Mouse (Mus musculus) neural tube, embryonic 14.5 days (tissue): ENCODE data around the gene Hibch. TPM values are rescaled to one million over a fixed set of nuclear protein-coding genes. Genes with fewer than 3 reads are reported as not detected.
"Not testable (repeated sequence)": the region's sequence is repeated elsewhere in the genome, so short reads cannot be mapped to it uniquely, and the experiment has no call there.

ENCODE experiments used
- ATAC-seq: fragments of 200-750 bp; cut with Nextera tagmentation; 2 replicates; pipeline ENCODE4 v1.8.0; 2017; ENCODE audit warnings: low read depth, mild to moderate bottlenecking, moderate TSS enrichment, moderate library complexity
- H3K27ac ChIP-seq: fragments of 300-500 bp; sonication (generic); 2 replicates; pipeline ENCODE4 v1.5.1; 2014; ENCODE audit warnings: low read depth, mild to moderate bottlenecking, control low read depth, low read length, moderate library complexity, mixed read lengths
- H3K27me3 ChIP-seq: fragments of 300-500 bp; sonication (generic); 2 replicates; pipeline ENCODE4 v1.6.1; 2014; ENCODE audit warnings: low read length; ENCODE audit not compliant: control insufficient read depth, insufficient read depth
- H3K36me3 ChIP-seq: fragments of 300-500 bp; sonication (generic); 2 replicates; pipeline ENCODE4 v1.6.1; 2014; ENCODE audit warnings: low read length, mixed read lengths; ENCODE audit not compliant: control insufficient read depth, insufficient read depth
- H3K4me1 ChIP-seq: fragments of 300-500 bp; sonication (generic); 2 replicates; pipeline ENCODE4 v1.6.1; 2014; ENCODE audit warnings: low read length; ENCODE audit not compliant: control insufficient read depth, insufficient read depth
- H3K4me2 ChIP-seq: fragments of 300-500 bp; sonication (generic); 2 replicates; pipeline ENCODE4 v1.6.1; 2014; ENCODE audit warnings: mild to moderate bottlenecking, low read depth, low read length, control low read depth
- H3K4me3 ChIP-seq: fragments of 300-500 bp; sonication (generic); 2 replicates; pipeline ENCODE4 v1.5.1; 2014; ENCODE audit warnings: low read depth, low read length, control low read depth, mixed read lengths
- H3K9ac ChIP-seq: fragments of 300-500 bp; sonication (generic); replicated peaks from 2 replicates; pipeline ENCODE4 v1.6.1; 2014; ENCODE audit warnings: low read depth, mild to moderate bottlenecking, control low read depth, low read length, mixed read lengths
- H3K9me3 ChIP-seq: fragments of 300-500 bp; sonication (generic); 2 replicates; pipeline ENCODE4 v1.6.1; 2016; ENCODE audit warnings: low read length; ENCODE audit not compliant: control insufficient read depth
- WGBS: fragments of 180-500 bp; shearing (Covaris S2); extraction: QIAGEN DNeasy Blood & Tissue Kit; methylation state at CpG from one replicate; pipeline ENCODE4 v1.1.7; 2014; 5-methylcytosine and 5-hydroxymethylcytosine counted together
- polyA plus RNA-seq: library from polyadenylated mRNA; unstranded; fragments of >200 nt; fragmentation: Nextera tagmentation; extraction: Ambion mirVana; gene quantifications from 2 replicates; pipeline ENCODE4 v1.2.1, GENCODE M21; 2014

Gene Hibch
- polyA plus RNA-seq, 1 experiment from 2014 or later = 33.0 TPM

DNA sequence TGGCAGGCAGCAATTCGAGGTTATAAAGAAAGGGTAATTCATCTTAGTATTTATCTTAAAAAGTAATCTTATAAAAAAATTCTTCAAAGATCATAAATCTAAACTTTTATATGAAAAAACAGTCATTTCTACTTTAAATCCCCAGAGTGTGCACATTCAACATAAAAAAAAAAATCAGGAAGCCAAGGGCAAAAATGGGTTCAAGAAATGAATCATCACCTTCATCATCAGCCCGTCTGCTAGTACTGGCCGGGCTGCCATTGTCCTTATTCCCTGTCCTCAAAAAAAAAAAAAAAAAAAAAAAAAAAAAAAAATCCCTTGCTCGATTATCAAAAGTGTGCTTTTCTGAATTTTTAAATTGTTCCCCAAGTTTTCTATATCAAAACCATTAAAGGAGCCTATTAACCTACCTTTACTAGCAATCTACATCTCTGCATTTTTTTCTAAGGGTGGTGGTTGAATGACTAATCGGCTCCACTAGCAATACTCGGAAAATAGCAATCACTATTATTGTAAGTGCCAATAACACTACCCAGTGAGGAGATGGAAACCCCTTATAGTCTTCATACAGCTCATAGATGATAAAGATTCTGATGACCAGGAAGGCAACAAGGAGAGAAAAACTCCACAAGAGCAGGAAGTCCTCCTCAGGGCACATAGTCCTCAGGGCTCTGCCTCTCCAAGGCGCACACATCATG lies 11.3 kb downstream of the Hibch start:
- no peak overlapping the region for H3K4me3 ChIP-seq
- no peaks in the 10 kb centered on the region for H3K9me3 ChIP-seq
- 90% methylated on average over 7 of the region's 7 CpGs for WGBS
- no peak for ATAC-seq
- H3K36me3 ChIP-seq = no peaks in the 10 kb centered on the region
- no peak overlapping the region for H3K9ac ChIP-seq
- H3K4me2 ChIP-seq = no peak overlapping the region
- no peaks in the 10 kb centered on the region for H3K4me1 ChIP-seq
- H3K27me3 ChIP-seq = no peaks in the 10 kb centered on the region
- H3K27ac ChIP-seq = no peak overlapping the region

- H3K27me3 ChIP-seq = no peaks in the 10 kb centered on the region
- H3K4me2 ChIP-seq = no peak overlapping the region
- no peak overlapping the region for H3K27ac ChIP-seq
- no peak overlapping the region for H3K4me3 ChIP-seq
- H3K4me1 ChIP-seq = no peaks in the 10 kb centered on the region
- WGBS = 94% methylated on average over 1 of the region's 1 CpGs
- no peaks in the 10 kb centered on the region for H3K9me3 ChIP-seq
- ATAC-seq = no peak
- no peaks in the 10 kb centered on the region; the same call in 1 of the 2 replicates for H3K36me3 ChIP-seq
- H3K9ac ChIP-seq = no peak overlapping the region
These were observed 19.5 kb downstream of the Hibch start for GRCm38 (mm10) chr1:52864220-52864619.

GRCm38 (mm10) chr1:52866007-52866406 lies 21.3 kb downstream of the Hibch start:
- H3K4me3 ChIP-seq = no peak overlapping the region
- H3K27ac ChIP-seq = no peak overlapping the region
- H3K27me3 ChIP-seq = no peaks in the 10 kb centered on the region
- no peak overlapping the region for H3K9ac ChIP-seq
- ATAC-seq = no peak
- no peaks in the 10 kb centered on the region for H3K4me1 ChIP-seq
- no peaks in the 10 kb centered on the region for H3K9me3 ChIP-seq
- no peaks in the 10 kb centered on the region; the same call in 1 of the 2 replicates for H3K36me3 ChIP-seq
- no peak overlapping the region for H3K4me2 ChIP-seq
- 96% methylated on average over 3 of the region's 3 CpGs for WGBS

GRCm38 (mm10) chr1:52867876-52868275 lies 23.1 kb downstream of the Hibch start:
- WGBS = 94% methylated on average over 1 of the region's 1 CpGs
- Histone ChIP-seq H3K27me3 (no peaks in the 10 kb centered on the region), H3K27ac (no peak overlapping the region), H3K4me2 (no peak overlapping the region), H3K9me3 (no peaks in the 10 kb centered on the region), H3K36me3 (no peaks in the 10 kb centered on the region; the same call in 1 of the 2 replicates), H3K9ac (no peak overlapping the region), H3K4me1 (no peaks in the 10 kb centered on the region), H3K4me3 (no peak overlapping the region)
- no peak for ATAC-seq

- Histone ChIP-seq H3K4me3 (no peak overlapping the region), H3K4me1 (no peaks in the 10 kb centered on the region), H3K9me3 (no peaks in the 10 kb centered on the region), H3K36me3 (no peaks in the 10 kb centered on the region), H3K4me2 (no peak overlapping the region), H3K27me3 (no peaks in the 10 kb centered on the region), H3K9ac (no peak overlapping the region), H3K27ac (no peak overlapping the region)
- 80% methylated on average over 2 of the region's 2 CpGs for WGBS
- ATAC-seq = no peak
These were observed 39.5 kb downstream of the Hibch start for GRCm38 (mm10) chr1:52884208-52884607.

DNA sequence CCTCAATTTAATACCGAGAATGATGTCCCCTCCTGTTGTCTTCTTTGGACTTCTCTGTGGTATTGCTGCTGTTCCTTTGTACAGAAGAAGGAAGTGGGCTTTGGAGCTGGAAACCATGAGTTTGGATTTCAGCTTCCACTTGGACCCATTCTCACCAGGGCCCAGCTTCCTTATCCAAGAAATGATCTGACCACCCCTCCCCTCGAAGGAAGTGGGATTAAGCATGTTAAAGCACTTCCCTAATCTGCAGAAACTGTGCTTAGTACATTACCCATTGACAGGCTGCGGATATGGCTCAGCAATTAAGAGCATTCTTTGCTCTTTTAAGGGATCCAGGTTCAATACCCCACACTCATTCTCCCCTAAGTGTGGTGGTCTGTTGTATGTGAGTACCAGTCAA lies 65.1 kb downstream of the Hibch start:
- no peak overlapping the region for H3K27ac ChIP-seq
- no peaks in the 10 kb centered on the region for H3K4me1 ChIP-seq
- H3K27me3 ChIP-seq = no peaks in the 10 kb centered on the region
- H3K4me2 ChIP-seq = no peak overlapping the region
- H3K36me3 ChIP-seq = no peaks in the 10 kb centered on the region
- ATAC-seq = no peak
- no peaks in the 10 kb centered on the region for H3K9me3 ChIP-seq
- WGBS = 89% methylated on average over 3 of the region's 3 CpGs
- no peak overlapping the region for H3K4me3 ChIP-seq
- H3K9ac ChIP-seq = no peak overlapping the region

DNA sequence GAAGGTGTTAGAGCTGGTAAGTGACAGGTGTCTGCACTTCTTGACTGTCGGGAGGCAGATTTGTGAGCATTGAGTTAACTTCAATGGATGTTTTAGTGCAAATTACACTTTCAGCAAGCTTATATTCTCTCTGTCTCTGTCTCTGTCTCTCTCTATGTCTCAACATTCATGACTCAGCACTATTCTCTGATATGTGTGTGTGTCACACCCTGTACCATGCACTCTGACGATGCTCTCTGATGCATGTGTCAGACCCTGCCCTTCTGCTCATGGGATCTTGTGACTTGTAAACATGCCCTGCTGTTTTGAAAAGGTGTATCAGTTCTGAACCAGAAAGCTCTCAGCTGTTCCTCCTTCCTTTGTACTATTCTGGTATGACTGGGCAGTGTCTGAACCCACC lies 71.9 kb downstream of the Hibch start:
- Histone ChIP-seq H3K9ac (no peak overlapping the region), H3K4me1 (no peaks in the 10 kb centered on the region), H3K4me3 (no peak overlapping the region), H3K27me3 (no peaks in the 10 kb centered on the region), H3K27ac (no peak overlapping the region), H3K4me2 (no peak overlapping the region), H3K9me3 (no peaks in the 10 kb centered on the region), H3K36me3 (no peaks in the 10 kb centered on the region)
- 94% methylated on average over 2 of the region's 2 CpGs for WGBS
- ATAC-seq = no peak

DNA sequence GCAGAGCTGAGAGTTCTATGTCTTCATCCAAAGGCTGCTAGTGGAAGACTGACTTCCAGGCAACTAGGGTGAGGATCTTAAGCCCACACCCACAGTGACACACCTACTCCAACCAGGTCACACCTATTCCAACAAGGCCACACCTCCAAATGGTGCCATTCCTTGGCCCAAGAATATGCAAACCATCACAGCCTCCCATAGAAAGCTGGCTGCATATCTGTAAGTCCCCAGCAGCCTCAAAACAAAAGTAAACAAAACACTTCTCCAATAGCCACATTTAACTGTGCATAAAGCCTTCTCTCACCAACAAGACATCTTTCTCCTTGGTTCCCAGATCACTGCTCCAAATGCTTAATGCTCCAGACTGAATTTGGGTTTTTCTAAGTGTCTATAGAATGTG lies 74.2 kb downstream of the Hibch start:
- not testable (repeated sequence) for H3K9me3 ChIP-seq, H3K4me3 ChIP-seq, ATAC-seq

DNA sequence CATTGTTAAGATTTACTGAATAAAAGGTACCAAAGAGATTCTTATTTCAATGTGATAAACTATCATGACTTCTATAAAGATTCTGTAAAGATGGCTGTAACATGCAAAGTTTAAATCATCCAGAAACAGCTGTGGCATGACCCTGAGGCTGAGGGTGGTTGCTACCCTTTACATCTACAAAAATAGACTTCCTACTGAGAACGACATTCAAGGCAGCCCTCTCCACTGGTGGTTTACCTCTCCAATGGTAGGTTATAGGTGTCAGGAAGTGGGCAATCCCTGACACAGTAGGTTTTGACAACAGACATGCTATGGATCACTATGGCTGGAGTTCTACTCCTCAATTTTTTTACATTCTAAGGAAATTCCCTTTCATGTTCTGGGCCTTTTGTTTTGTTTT lies 79.8 kb downstream of the Hibch start:
- not testable (repeated sequence) for H3K4me1 ChIP-seq, H3K27ac ChIP-seq, H3K9ac ChIP-seq, H3K4me2 ChIP-seq, H3K4me3 ChIP-seq, ATAC-seq, H3K36me3 ChIP-seq, H3K9me3 ChIP-seq, H3K27me3 ChIP-seq
- no CpG with 5 or more reads among the region's 1 CpGs for WGBS

More for the DNA sequence above, 74.2 kb downstream of the Hibch start:
- H3K9ac ChIP-seq, H3K4me2 ChIP-seq, H3K27me3 ChIP-seq, H3K27ac ChIP-seq, H3K4me1 ChIP-seq, H3K36me3 ChIP-seq: not testable (repeated sequence)
